Mouse (Mus musculus): Measurements from ENCODE around the gene Pcnt.
A peak's percentile ranks its signal among the peaks of the same experiment; 100 is the strongest.

The Pcnt gene

GRCm38 (mm10) chr10:76442178-76443088, at the start of gene Pcnt:
Gene Pcnt (minus strand): TSS chr10:76442786.
- DNase-seq (ENCODE audit: low read depth, low spot score): peak; percentile 96

- no peak for DNase-seq (ENCODE audit: low read depth, low spot score)
These were observed 46.6 kb upstream of the Pcnt start for GRCm38 (mm10) chr10:76489205-76489604.

GRCm38 (mm10) chr10:76488265-76488664, 45.7 kb upstream of the Pcnt start:
- DNase-seq (ENCODE audit: low read depth, low spot score): no peak

- DNase-seq (ENCODE audit: low read depth, low spot score): no peak
These were observed 43.7 kb upstream of the Pcnt start for GRCm38 (mm10) chr10:76486302-76486701.

GRCm38 (mm10) chr10:76481480-76481879, 38.9 kb upstream of the Pcnt start:
- DNase-seq (ENCODE audit: low read depth, low spot score): no peak

- no peak for DNase-seq (ENCODE audit: low read depth, low spot score)
These were observed 38.3 kb upstream of the Pcnt start for GRCm38 (mm10) chr10:76480851-76481250.

GRCm38 (mm10) chr10:76473759-76474158, 31.2 kb upstream of the Pcnt start:
- DNase-seq (ENCODE audit: low read depth, low spot score): no peak

GRCm38 (mm10) chr10:76468203-76469162, 25.9 kb upstream of the Pcnt start, which contains the start of the genes Mcm3ap and Ybey:
Gene Mcm3ap (plus strand): TSS chr10:76468927.
Gene Ybey (minus strand): TSS chr10:76469114.
- peak; percentile 78 for DNase-seq (ENCODE audit: low read depth, low spot score)

- DNase-seq (ENCODE audit: low read depth, low spot score): no peak
These were observed 20.1 kb upstream of the Pcnt start for GRCm38 (mm10) chr10:76462721-76463120.

GRCm38 (mm10) chr10:76462312-76462711, 19.7 kb upstream of the Pcnt start:
- no peak for DNase-seq (ENCODE audit: low read depth, low spot score)

- DNase-seq (ENCODE audit: low read depth, low spot score): no peak
These were observed 18.7 kb upstream of the Pcnt start for GRCm38 (mm10) chr10:76461255-76461654.

- no peak for DNase-seq (ENCODE audit: low read depth, low spot score)
These were observed 12.7 kb upstream of the Pcnt start for GRCm38 (mm10) chr10:76455289-76455688.

- DNase-seq (ENCODE audit: low read depth, low spot score): no peak
These were observed 6.3 kb upstream of the Pcnt start, which contains the start of gene 2610028H24Rik for GRCm38 (mm10) chr10:76448851-76449250. Gene 2610028H24Rik (plus strand): TSS chr10:76449081.

- DNase-seq (ENCODE audit: low read depth, low spot score): no peak
These were observed 5.0 kb upstream of the Pcnt start for GRCm38 (mm10) chr10:76447406-76448229.

GRCm38 (mm10) chr10:76445996-76446681, 3.6 kb upstream of the Pcnt start:
- DNase-seq (ENCODE audit: low read depth, low spot score): no peak

- no peak for DNase-seq (ENCODE audit: low read depth, low spot score)
These were observed 2.3 kb downstream of the Pcnt start, which contains the start of gene AC141477.1 for GRCm38 (mm10) chr10:76440281-76440680. Gene AC141477.1 (minus strand): TSS chr10:76440444.

- no peak for DNase-seq (ENCODE audit: low read depth, low spot score)
These were observed 3.3 kb downstream of the Pcnt start for GRCm38 (mm10) chr10:76439107-76439890.

- DNase-seq (ENCODE audit: low read depth, low spot score): no peak
These were observed 8.7 kb downstream of the Pcnt start for GRCm38 (mm10) chr10:76433925-76434324.

- DNase-seq (ENCODE audit: low read depth, low spot score): no peak
These were observed 16.9 kb downstream of the Pcnt start for GRCm38 (mm10) chr10:76425674-76426073.

GRCm38 (mm10) chr10:76416811-76417210, 25.8 kb downstream of the Pcnt start:
- no peak for DNase-seq (ENCODE audit: low read depth, low spot score)

Measured in c-Kit-negative CD71-positive TER-119-positive erythroid progenitor cells, embryonic 14.5 days (primary cell).